ENCODE assay signal across 7 mouse cellular contexts in the genomic region with DNA sequence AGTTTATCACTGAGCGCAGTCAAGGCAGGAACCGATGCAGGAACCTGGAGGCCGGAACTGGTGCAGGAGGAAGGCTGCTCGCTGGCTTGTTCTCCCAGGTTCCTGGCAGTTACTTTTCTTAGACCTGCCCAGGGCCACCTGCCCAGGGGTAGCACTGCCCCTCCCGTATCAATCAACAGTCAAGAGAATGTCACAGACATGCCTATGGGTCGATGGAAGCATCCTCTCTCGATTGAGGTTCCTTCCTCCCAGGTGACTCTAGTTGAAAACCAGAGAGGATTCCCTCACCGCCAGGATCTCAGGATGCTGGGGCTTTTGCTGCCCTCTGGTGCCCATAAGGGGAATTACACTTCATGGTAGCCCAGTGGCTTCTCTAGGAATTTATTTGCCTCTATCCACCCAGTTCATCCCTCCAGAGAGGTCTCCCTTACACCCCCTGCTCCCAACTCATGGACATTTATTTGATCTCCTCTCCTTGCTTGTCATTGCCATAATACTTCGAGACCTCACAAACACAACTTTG. TPM values are rescaled to one million over a fixed set of nuclear protein-coding genes. Genes with fewer than 3 reads are reported as not detected.
A peak's percentile ranks its signal among the peaks of the same experiment; 100 is the strongest.
DNase-seq lines count a peak whose midpoint lies in the region; ATAC-seq and TF ChIP-seq lines count a peak whose summit lies in the region.

No protein-coding gene starts in this region.

- WGBS in embryonic facial prominence, embryonic 10.5 days, result 43% methylated on average over 9 of the region's 9 CpGs
- 38% methylated on average over 9 of the region's 9 CpGs for WGBS in heart, postnatal 0 days

- H3K36me3 ChIP-seq in ES-Bruce4 (ENCODE audit: control insufficient read depth, insufficient read depth, low read length, poor library complexity, severe bottlenecking), result no peaks in the 10 kb centered on the region
- no peaks in the 10 kb centered on the region for H3K36me3 ChIP-seq in embryonic facial prominence, embryonic 10.5 days (replicated peaks)
- no peaks in the 10 kb centered on the region for H3K36me3 ChIP-seq in heart, postnatal 0 days (replicated peaks; ENCODE audit: control insufficient read depth, insufficient read depth, low read length)

- H3K4me1 ChIP-seq in ES-Bruce4 (ENCODE audit: control insufficient read depth, insufficient read depth, low read length), result peaks cover 6% of the 10 kb centered on the region
- peaks cover 54% of the 10 kb centered on the region for H3K4me1 ChIP-seq in embryonic facial prominence, embryonic 10.5 days
- H3K4me1 ChIP-seq in heart, postnatal 0 days (ENCODE audit: control insufficient read depth, insufficient read depth), result peaks cover 5% of the 10 kb centered on the region; the same call in 1 of the 2 replicates

- peak; percentile 90 for TF ChIP-seq CTCF in ES-Bruce4 (IDR thresholded peaks at IDR 0.05; ENCODE audit: low read depth, low read length)
- TF ChIP-seq CTCF in heart, postnatal 0 days (IDR thresholded peaks at IDR 0.05; ENCODE audit: low read depth), result peak; percentile 91

- H3K27ac ChIP-seq in ES-Bruce4 (ENCODE audit: insufficient read depth, low read length), result no peak overlapping the region
- H3K27ac ChIP-seq in embryonic facial prominence, embryonic 10.5 days (replicated peaks), result no peak overlapping the region
- H3K27ac ChIP-seq in heart, postnatal 0 days (ENCODE audit: low read depth), result no peak overlapping the region

- no peak for ATAC-seq in heart, postnatal 0 days (ENCODE audit: insufficient read depth, low read depth)
- ATAC-seq in megakaryocyte, adult 5-6 weeks (ENCODE audit: poor library complexity, severe bottlenecking), result peak; percentile 58

- DNase-seq in adrenal gland, postnatal 36 days, result peak; percentile 71 to 85
- DNase-seq in embryonic facial prominence, embryonic 10.5 days (ENCODE audit: low spot score), result peak; percentile 73
- peak; percentile 68 for DNase-seq in heart, postnatal 0 days (ENCODE audit: low spot score)
- DNase-seq in layer of hippocampus, adult 9-11 months, result peak; percentile 52
- DNase-seq in right cerebral cortex, postnatal 25 days, result peak; percentile 76

- TF ChIP-seq POLR2A in ES-Bruce4 (IDR thresholded peaks at IDR 0.05; ENCODE audit: insufficient read depth, low read length), result no peak

- no peak overlapping the region for H3K4me2 ChIP-seq in heart, postnatal 0 days (ENCODE audit: low read depth, low read length)

- peak overlapping the region; percentile 41; the same call in 1 of the 2 replicates for H3K4me3 ChIP-seq in ES-Bruce4 (ENCODE audit: low read depth, low read length)
- no peak overlapping the region for H3K4me3 ChIP-seq in embryonic facial prominence, embryonic 10.5 days
- H3K4me3 ChIP-seq in heart, postnatal 0 days (ENCODE audit: low read depth, low read length), result no peak overlapping the region

- no peaks in the 10 kb centered on the region for H3K9me3 ChIP-seq in ES-Bruce4 (replicated peaks; ENCODE audit: control insufficient read depth, insufficient read depth, low read length, poor library complexity, severe bottlenecking)
- no peaks in the 10 kb centered on the region for H3K9me3 ChIP-seq in embryonic facial prominence, embryonic 10.5 days
- no peaks in the 10 kb centered on the region for H3K9me3 ChIP-seq in heart, postnatal 0 days (replicated peaks; ENCODE audit: control insufficient read depth, low read length)

- 0 out of 2 replicates have a peak, but pooled peaks have one; percentile 38 for TF ChIP-seq EP300 in ES-Bruce4 (IDR thresholded peaks at IDR 0.05; ENCODE audit: insufficient read depth, low read depth, low read length)
- no peak for TF ChIP-seq EP300 in heart, postnatal 0 days (IDR thresholded peaks at IDR 0.05; ENCODE audit: low read depth)

- H3K9ac ChIP-seq in ES-Bruce4 (ENCODE audit: low read depth, poor library complexity, severe bottlenecking), result no peak overlapping the region
- no peak overlapping the region for H3K9ac ChIP-seq in heart, postnatal 0 days (replicated peaks; ENCODE audit: low read depth, low read length)

- no peaks in the 10 kb centered on the region for H3K27me3 ChIP-seq in ES-Bruce4 (ENCODE audit: control insufficient read depth, insufficient read depth, low read length, poor library complexity, severe bottlenecking)
- peaks cover 28% of the 10 kb centered on the region for H3K27me3 ChIP-seq in embryonic facial prominence, embryonic 10.5 days (replicated peaks; ENCODE audit: low read depth, poor library complexity, severe bottlenecking)
- peaks cover 18% of the 10 kb centered on the region; the same call in 1 of the 2 replicates for H3K27me3 ChIP-seq in heart, postnatal 0 days (ENCODE audit: control insufficient read depth, insufficient read depth, low read length)

RNA-seq across cellular contexts. Expression of a gene that starts 53.5 kb away (rescaled TPM):
- 2.7 and 3.2 TPM in 2 replicates for polyA plus RNA-seq in ES-Bruce4 (2011; ENCODE audit: insufficient read depth, insufficient read length, low read depth, missing spikeins)
- 1 to 10 TPM; 7.6 to 7.9 TPM for total RNA-seq in adrenal gland, postnatal 36 days (2021)
- 5.5 and 8.6 TPM in 2 replicates for polyA plus RNA-seq in embryonic facial prominence, embryonic 10.5 days (2016; fragmentation: Nextera tagmentation; extraction: Ambion mirVana)
- 70.5 and 99.9 TPM in 2 replicates for total RNA-seq in heart, postnatal 0 days (2014; rRNA removed; ENCODE audit: low replicate concordance)
- polyA plus RNA-seq in heart, postnatal 0 days (2015; fragmentation: Nextera tagmentation; extraction: Ambion mirVana), result 21.9 and 25.3 TPM in 2 replicates
- 0.18 and 1.6 TPM in 2 replicates for total RNA-seq in megakaryocyte, adult 5-6 weeks (2015)
- 0.26 and 0.49 TPM in 2 replicates for total RNA-seq in megakaryocyte, adult 5-6 weeks (2017)
